ENCODE assay signal across 13 mouse cellular contexts in the genomic region with DNA sequence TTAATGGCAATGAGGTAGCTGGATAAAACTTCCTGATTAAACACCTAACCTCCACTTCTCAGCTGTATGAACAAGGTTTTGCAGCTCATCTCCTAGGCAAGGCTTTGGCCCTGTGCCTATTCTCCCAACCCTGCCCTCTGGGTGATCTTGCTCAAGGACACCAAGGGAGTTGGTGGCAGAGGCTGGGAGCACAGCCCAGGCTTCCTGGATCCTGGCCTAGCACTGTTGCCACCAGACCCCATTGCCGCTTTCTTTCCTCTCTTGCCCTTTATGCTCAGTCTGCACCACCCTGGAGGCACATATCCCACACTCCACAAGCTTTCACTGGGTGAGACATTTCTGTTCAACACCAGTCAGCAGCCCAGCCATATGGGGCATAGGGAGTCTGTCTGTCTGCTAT. TPM values are rescaled to one million over a fixed set of nuclear protein-coding genes. Genes with fewer than 3 reads are reported as not detected.
DNase-seq lines count a peak whose midpoint lies in the region; ATAC-seq and TF ChIP-seq lines count a peak whose summit lies in the region.
"Had no signal": no experiment of that assay in that cellular context is flagged by ENCODE, and none has a peak within 500 bp of the region (broad histone marks: within the 10 kb centered on the region; RNA-seq: fewer than 3 reads in every experiment).

No protein-coding gene starts in this region.

- H3K4me3 ChIP-seq in hindbrain, postnatal 0 days (ENCODE audit: low read length), result no peak overlapping the region
- no peak overlapping the region for H3K4me3 ChIP-seq in hindbrain, embryonic 14.5 days (replicated peaks; ENCODE audit: low read length)
- H3K4me3 ChIP-seq: midbrain, embryonic 13.5 days; neural tube, embryonic 13.5 days had no signal

- 0 out of 2 replicates have a peak overlapping the region, but pooled peaks have one; percentile 15 for H3K27ac ChIP-seq in hindbrain, postnatal 0 days
- no peak overlapping the region for H3K27ac ChIP-seq in hindbrain, embryonic 14.5 days
- H3K27ac ChIP-seq: midbrain, embryonic 13.5 days; neural tube, embryonic 13.5 days; stomach, postnatal 0 days had no signal

- 89% methylated on average over 1 of the region's 1 CpGs for WGBS in hindbrain, postnatal 0 days
- WGBS in hindbrain, embryonic 14.5 days, result 100% methylated on average over 1 of the region's 1 CpGs

- peak; percentile 75 to 87 for DNase-seq in adrenal gland, adult (ENCODE audit: inconsistent age in 2 of 2, low spot score in 1 of 2)
- DNase-seq in adrenal gland, postnatal 4 days (ENCODE audit: low spot score in 2 of 2), result no peak
- no peak for DNase-seq in hindbrain, postnatal 0 days (ENCODE audit: low spot score)
- DNase-seq in hindbrain, embryonic 14.5 days (ENCODE audit: low spot score), result no peak
- peak; percentile 29 to 37 for DNase-seq in right cerebral cortex, postnatal 10 days (ENCODE audit: low spot score in 2 of 2)
- DNase-seq in right cerebral cortex, adult 2 months (ENCODE audit: low spot score in 2 of 2), result no peak
- peak; percentile 29 for DNase-seq in testis, postnatal 14 days (ENCODE audit: low spot score)
- no peak for DNase-seq in yolk sac, embryonic 10.5 days (ENCODE audit: low spot score)
- DNase-seq: lung, embryonic 14.5 days had no signal

- no peaks in the 10 kb centered on the region for H3K4me1 ChIP-seq in hindbrain, postnatal 0 days (ENCODE audit: insufficient read depth, low read length)
- no peaks in the 10 kb centered on the region for H3K4me1 ChIP-seq in hindbrain, embryonic 14.5 days (replicated peaks; ENCODE audit: control insufficient read depth, insufficient read depth, low read length)
- H3K4me1 ChIP-seq: midbrain, embryonic 13.5 days; neural tube, embryonic 13.5 days had no signal

- H3K9ac ChIP-seq in hindbrain, postnatal 0 days (replicated peaks; ENCODE audit: low read length), result no peak overlapping the region
- no peak overlapping the region for H3K9ac ChIP-seq in hindbrain, embryonic 14.5 days
- H3K9ac ChIP-seq: lung, embryonic 14.5 days; midbrain, embryonic 13.5 days; neural tube, embryonic 13.5 days had no signal

- ATAC-seq in hindbrain, postnatal 0 days, result peak; percentile 59; the same call in 1 of the 2 replicates
- no peak for ATAC-seq in hindbrain, embryonic 14.5 days (ENCODE audit: low FRiP score)
- ATAC-seq: activated CD4-positive, CD25-positive, alpha-beta regulatory T cell, adult 4 months; midbrain, embryonic 13.5 days had no signal

- no peaks in the 10 kb centered on the region for H3K36me3 ChIP-seq in hindbrain, postnatal 0 days (ENCODE audit: insufficient read depth, low read length)
- H3K36me3 ChIP-seq in hindbrain, embryonic 14.5 days (replicated peaks; ENCODE audit: control insufficient read depth, insufficient read depth), result no peaks in the 10 kb centered on the region
- H3K36me3 ChIP-seq: midbrain, embryonic 13.5 days; neural tube, embryonic 13.5 days had no signal

- TF ChIP-seq CTCF in hindbrain, postnatal 0 days (IDR thresholded peaks at IDR 0.05; ENCODE audit: low read depth), result no peak

- no peak overlapping the region for H3K4me2 ChIP-seq in hindbrain, postnatal 0 days (ENCODE audit: low read depth, low read length)
- no peak overlapping the region for H3K4me2 ChIP-seq in hindbrain, embryonic 14.5 days (replicated peaks)
- H3K4me2 ChIP-seq: lung, embryonic 14.5 days; midbrain, embryonic 13.5 days; neural tube, embryonic 13.5 days had no signal

- peaks cover 6% of the 10 kb centered on the region; the same call in 1 of the 2 replicates for H3K27me3 ChIP-seq in hindbrain, postnatal 0 days (ENCODE audit: insufficient read depth, low read length)
- peaks cover 51% of the 10 kb centered on the region for H3K27me3 ChIP-seq in hindbrain, embryonic 14.5 days (ENCODE audit: control insufficient read depth, insufficient read depth, low read length)

- no peaks in the 10 kb centered on the region for H3K9me3 ChIP-seq in hindbrain, postnatal 0 days (ENCODE audit: low read length)
- H3K9me3 ChIP-seq in hindbrain, embryonic 14.5 days (ENCODE audit: control insufficient read depth, low read length), result no peaks in the 10 kb centered on the region
- H3K9me3 ChIP-seq: midbrain, embryonic 13.5 days; neural tube, embryonic 13.5 days had no signal

RNA-seq across cellular contexts. Expression of a gene that starts 35.7 kb away (rescaled TPM):
- 10 to 100 TPM; 74.0 to 79.1 TPM for total RNA-seq in adrenal gland, postnatal 4 days (2021)
- 102 and 112 TPM in 2 replicates for total RNA-seq in hindbrain, postnatal 0 days (2014; rRNA removed)
- 114 and 117 TPM in 2 replicates for polyA plus RNA-seq in hindbrain, postnatal 0 days (2015; fragmentation: Nextera tagmentation; extraction: Ambion mirVana)
- polyA plus RNA-seq in hindbrain, embryonic 14.5 days (2014; fragmentation: Nextera tagmentation; extraction: Ambion mirVana), result 119 and 131 TPM in 2 replicates

Comparison
In these comparisons a context has a peak if more than half of its experiments do, and no peak if none do; other contexts are left out.
1. DNase-seq: peak in adrenal gland, adult (2 of 2), right cerebral cortex, postnatal 10 days (2 of 2) and testis, postnatal 14 days (single experiment); none in adrenal gland, postnatal 4 days (0 of 2), hindbrain, postnatal 0 days (single experiment), hindbrain, embryonic 14.5 days (single experiment), right cerebral cortex, adult 2 months (0 of 2) and yolk sac, embryonic 10.5 days (single experiment).